Mouse (Mus musculus) lung, adult 2 months (tissue): ENCODE data around the gene Podnl1.

Experiments used
- CTCF ChIP-seq: fragments of 200-500 bp; IDR thresholded peaks from 2 replicates; pipeline ENCODE4 v1.5.1; 2011; ENCODE audit warnings: mild to moderate bottlenecking, low read length, control low read depth; ENCODE audit not compliant: insufficient read depth
- POLR2A ChIP-seq: fragments of 200-500 bp; IDR thresholded peaks from 2 replicates; pipeline ENCODE4 v1.6.1; 2011; ENCODE audit warnings: low read depth, mild to moderate bottlenecking, control low read depth, low read length, borderline replicate concordance; ENCODE audit errors: extremely low read depth

- no peak for TF ChIP-seq CTCF
- no peak for TF ChIP-seq POLR2A
These were observed 21.6 kb downstream of the Podnl1 start for GRCm38 (mm10) chr8:84147324-84147766.
